Mouse (Mus musculus): ENCODE measurements around the gene Iqschfp. TPM values are rescaled to one million over a fixed set of nuclear protein-coding genes. Genes with fewer than 3 reads are reported as not detected.
A peak's percentile ranks its signal among the peaks of the same experiment; 100 is the strongest.

Gene Iqschfp
- polyA plus RNA-seq, 1 experiment from 2014 or later, result 2.5 TPM

DNA sequence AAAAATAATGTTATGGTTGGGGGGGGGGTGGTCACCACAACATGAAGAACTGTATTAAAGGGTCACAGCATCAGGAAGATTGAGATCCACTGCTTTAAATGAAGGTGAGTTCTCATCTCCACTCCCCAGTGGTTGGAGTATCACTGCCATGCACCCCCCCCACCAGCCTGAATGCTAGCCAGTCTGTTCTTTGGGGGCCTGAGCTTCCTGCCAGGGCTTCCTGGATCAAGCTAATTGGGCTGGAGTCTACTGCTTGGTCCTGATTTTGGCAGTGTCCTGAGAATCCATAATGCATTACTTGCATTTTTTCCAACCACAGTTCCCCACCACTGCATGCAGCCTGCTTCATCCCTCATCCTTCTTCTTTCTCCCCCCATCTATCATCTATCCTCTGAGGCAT is 68.7 kb downstream of the Iqschfp start:
- Histone ChIP-seq H3K9ac (no peak overlapping the region), H3K4me1 (peaks cover 20% of the 10 kb centered on the region), H3K9me3 (no peaks in the 10 kb centered on the region), H3K4me3 (replicated peaks) (no peak overlapping the region), H3K27ac (no peak overlapping the region), H3K4me2 (no peak overlapping the region), H3K27me3 (peaks cover 20% of the 10 kb centered on the region; the same call in 1 of the 2 replicates), H3K36me3 (replicated peaks) (no peaks in the 10 kb centered on the region)
- ATAC-seq (ENCODE audit: low FRiP score), result no peak

GRCm38 (mm10) chr3:67961934-67962639 is 70.1 kb downstream of the Iqschfp start:
- Histone ChIP-seq H3K36me3 (replicated peaks) (no peaks in the 10 kb centered on the region), H3K9ac (no peak overlapping the region), H3K4me1 (peaks cover 20% of the 10 kb centered on the region), H3K27ac (no peak overlapping the region), H3K27me3 (peaks cover 20% of the 10 kb centered on the region; the same call in 1 of the 2 replicates), H3K9me3 (no peaks in the 10 kb centered on the region), H3K4me3 (replicated peaks) (no peak overlapping the region), H3K4me2 (no peak overlapping the region)
- no peak for ATAC-seq (ENCODE audit: low FRiP score)
- 94% methylated on average over 6 of the region's 6 CpGs for WGBS

- no peak overlapping the region for H3K9ac ChIP-seq
- no peak overlapping the region for H3K27ac ChIP-seq
- no peak overlapping the region for H3K4me2 ChIP-seq
- no peak overlapping the region for H3K4me3 ChIP-seq (replicated peaks)
- H3K4me1 ChIP-seq, result peaks cover 5% of the 10 kb centered on the region
- no peaks in the 10 kb centered on the region for H3K36me3 ChIP-seq (replicated peaks)
- 0 out of 2 replicates have a peak, but pooled peaks cover 8% of the 10 kb centered on the region for H3K9me3 ChIP-seq
- 83% methylated on average over 2 of the region's 2 CpGs for WGBS
- no peaks in the 10 kb centered on the region for H3K27me3 ChIP-seq
- ATAC-seq (ENCODE audit: low FRiP score), result no peak
Measured at GRCm38 (mm10) chr3:67974340-67974998, 82.4 kb downstream of the Iqschfp start.

GRCm38 (mm10) chr3:67980006-67980405 is 88.0 kb downstream of the Iqschfp start:
- no peak for ATAC-seq (ENCODE audit: low FRiP score)
- H3K27me3 ChIP-seq, result no peaks in the 10 kb centered on the region
- no peak overlapping the region for H3K4me3 ChIP-seq (replicated peaks)
- WGBS, result 82% methylated on average over 1 of the region's 1 CpGs
- no peak overlapping the region for H3K27ac ChIP-seq
- H3K36me3 ChIP-seq (replicated peaks), result no peaks in the 10 kb centered on the region
- H3K4me1 ChIP-seq, result peaks cover 6% of the 10 kb centered on the region; the same call in 1 of the 2 replicates
- H3K4me2 ChIP-seq, result no peak overlapping the region
- no peak overlapping the region for H3K9ac ChIP-seq
- H3K9me3 ChIP-seq, result no peaks in the 10 kb centered on the region

DNA sequence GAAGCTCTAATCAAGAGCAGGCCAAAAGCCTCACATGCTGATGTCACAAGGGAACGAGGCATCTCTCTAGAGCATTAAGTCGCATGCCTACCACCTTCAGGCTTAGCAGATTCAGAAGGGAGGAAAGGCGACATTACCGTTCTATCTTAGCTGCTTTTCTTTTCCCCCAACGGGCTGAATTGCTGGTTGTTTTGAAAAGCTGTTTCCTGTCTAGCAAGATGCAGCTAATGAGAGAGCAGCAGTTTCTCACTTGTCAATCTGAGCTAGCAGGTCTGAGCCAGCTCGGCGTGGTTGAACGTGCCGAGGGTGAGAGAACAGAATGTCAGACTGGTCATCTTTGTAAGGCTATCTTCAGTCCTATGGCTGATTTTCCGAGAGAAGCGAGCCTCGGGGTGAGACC is 91.3 kb downstream of the Iqschfp start:
- 49% methylated on average over 12 of the region's 12 CpGs for WGBS
- H3K9me3 ChIP-seq, result no peaks in the 10 kb centered on the region
- no peak overlapping the region for H3K4me3 ChIP-seq (replicated peaks)
- no peak overlapping the region for H3K9ac ChIP-seq
- H3K27me3 ChIP-seq, result no peaks in the 10 kb centered on the region
- peaks cover 5% of the 10 kb centered on the region; the same call in 1 of the 2 replicates for H3K4me1 ChIP-seq
- peak; percentile 53; the same call in 1 of the 2 replicates for ATAC-seq (ENCODE audit: low FRiP score)
- H3K4me2 ChIP-seq, result no peak overlapping the region
- H3K27ac ChIP-seq, result 0 out of 2 replicates have a peak overlapping the region, but pooled peaks have one; percentile 25
- no peaks in the 10 kb centered on the region for H3K36me3 ChIP-seq (replicated peaks)

DNA sequence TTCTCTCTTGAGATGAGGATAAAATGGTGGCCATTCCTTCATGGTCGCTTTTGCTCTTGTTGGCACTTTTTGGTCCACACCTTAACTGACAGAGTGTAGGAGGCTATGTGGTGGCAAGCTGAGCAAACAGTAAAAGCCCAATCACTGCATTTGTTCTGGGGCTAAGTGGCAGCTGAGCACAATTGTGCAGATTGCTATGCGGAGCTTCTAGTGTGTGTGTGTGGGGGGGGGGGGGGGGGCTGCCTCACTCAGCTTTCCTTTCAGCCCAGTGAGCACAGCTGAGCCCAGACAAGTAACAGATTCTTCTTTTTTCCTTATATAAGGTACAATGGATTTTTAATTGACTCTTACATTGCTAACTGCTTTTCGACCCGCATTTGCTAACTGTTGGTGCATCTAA is 110.4 kb downstream of the Iqschfp start:
- no peaks in the 10 kb centered on the region for H3K36me3 ChIP-seq (replicated peaks)
- no peaks in the 10 kb centered on the region for H3K27me3 ChIP-seq
- no peaks in the 10 kb centered on the region for H3K4me1 ChIP-seq
- H3K4me2 ChIP-seq, result no peak overlapping the region
- ATAC-seq (ENCODE audit: low FRiP score), result 0 out of 2 replicates have a peak, but pooled peaks have one; percentile 49
- H3K27ac ChIP-seq, result no peak overlapping the region
- no peaks in the 10 kb centered on the region for H3K9me3 ChIP-seq
- WGBS, result 56% methylated on average over 4 of the region's 4 CpGs
- H3K9ac ChIP-seq, result no peak overlapping the region
- H3K4me3 ChIP-seq (replicated peaks), result no peak overlapping the region

DNA sequence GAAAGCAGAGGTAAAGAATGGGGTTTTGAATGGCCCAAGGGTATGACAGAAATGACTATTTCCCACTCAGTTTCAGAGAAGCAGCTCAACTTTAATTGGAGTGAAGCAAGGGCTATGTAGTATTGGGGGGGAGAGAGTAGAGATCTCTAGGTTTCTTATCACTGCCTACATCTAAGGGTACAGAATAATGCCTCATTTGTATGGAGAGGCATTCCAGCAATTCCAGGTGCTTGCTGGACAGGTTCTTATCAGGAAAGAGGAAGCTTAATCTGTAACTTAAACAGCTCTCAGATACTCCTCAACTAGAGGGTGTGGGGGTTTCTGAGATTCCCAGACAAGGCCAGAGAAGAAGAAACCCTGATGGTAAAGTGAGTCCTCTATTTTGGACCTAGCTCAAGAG is 120.3 kb downstream of the Iqschfp start:
- Histone ChIP-seq H3K27me3 (no peaks in the 10 kb centered on the region), H3K27ac (no peak overlapping the region), H3K9ac (no peak overlapping the region), H3K36me3 (replicated peaks) (no peaks in the 10 kb centered on the region), H3K4me2 (no peak overlapping the region), H3K4me3 (replicated peaks) (no peak overlapping the region), H3K4me1 (0 out of 2 replicates have a peak, but pooled peaks cover 5% of the 10 kb centered on the region), H3K9me3 (no peaks in the 10 kb centered on the region)
- no peak for ATAC-seq (ENCODE audit: low FRiP score)

GRCm38 (mm10) chr3:68015786-68016185 is 123.8 kb downstream of the Iqschfp start:
- H3K4me1 ChIP-seq, result peaks cover 11% of the 10 kb centered on the region; the same call in 1 of the 2 replicates
- H3K27ac ChIP-seq, result no peak overlapping the region
- WGBS, result 20% methylated on average over 1 of the region's 1 CpGs
- H3K36me3 ChIP-seq (replicated peaks), result no peaks in the 10 kb centered on the region
- no peak overlapping the region for H3K9ac ChIP-seq
- H3K9me3 ChIP-seq, result no peaks in the 10 kb centered on the region
- no peak overlapping the region for H3K4me2 ChIP-seq
- H3K27me3 ChIP-seq, result no peaks in the 10 kb centered on the region
- no peak overlapping the region for H3K4me3 ChIP-seq (replicated peaks)
- peak; percentile 60; the same call in 1 of the 2 replicates for ATAC-seq (ENCODE audit: low FRiP score)

DNA sequence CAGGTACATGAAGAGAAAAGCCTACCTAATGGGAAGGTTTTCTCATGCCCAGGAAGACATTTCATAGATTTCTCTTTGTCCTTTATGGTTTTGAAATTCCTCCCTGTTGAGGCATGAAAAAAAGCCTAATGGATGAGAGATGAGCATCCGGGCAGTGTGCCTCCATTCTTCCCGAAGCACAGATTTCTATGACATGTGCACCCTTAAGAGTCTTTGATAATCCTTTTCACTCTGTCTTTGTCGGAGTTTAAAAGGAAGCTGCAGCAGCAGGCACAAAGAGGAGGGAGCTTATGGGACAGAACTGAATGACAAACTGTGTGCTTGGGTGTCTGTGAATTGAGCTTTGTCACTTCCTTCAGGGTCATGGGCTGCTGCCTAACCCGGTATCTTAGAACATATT is 127.4 kb downstream of the Iqschfp start:
- Histone ChIP-seq H3K27me3 (no peaks in the 10 kb centered on the region), H3K4me2 (no peak overlapping the region), H3K4me1 (peaks cover 11% of the 10 kb centered on the region; the same call in 1 of the 2 replicates), H3K9me3 (no peaks in the 10 kb centered on the region), H3K4me3 (replicated peaks) (no peak overlapping the region), H3K27ac (no peak overlapping the region), H3K9ac (no peak overlapping the region), H3K36me3 (replicated peaks) (no peaks in the 10 kb centered on the region)
- ATAC-seq (ENCODE audit: low FRiP score), result no peak
- WGBS, result 19% methylated on average over 4 of the region's 4 CpGs

DNA sequence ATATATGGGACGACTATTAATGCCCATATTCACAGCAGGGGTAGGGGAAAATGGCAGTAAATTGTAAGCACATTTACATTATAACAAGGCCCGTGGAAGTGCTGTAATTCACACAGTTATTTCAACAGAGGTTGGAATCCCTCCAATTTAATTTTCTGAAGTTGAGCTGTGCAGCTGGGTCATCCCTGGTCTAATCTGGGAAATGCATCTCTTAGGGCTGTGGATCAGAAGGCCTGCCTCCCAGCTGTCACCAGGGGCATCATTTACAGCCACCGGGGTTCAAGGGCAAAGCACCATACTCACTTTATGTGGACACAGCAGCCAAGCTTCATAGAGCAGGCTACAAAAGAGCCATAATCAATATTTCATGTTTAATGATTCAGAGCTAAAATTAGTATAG is 144.1 kb downstream of the Iqschfp start:
- Histone ChIP-seq H3K9me3 (no peaks in the 10 kb centered on the region), H3K36me3 (replicated peaks) (no peaks in the 10 kb centered on the region), H3K9ac (no peak overlapping the region), H3K4me1 (no peaks in the 10 kb centered on the region), H3K4me3 (replicated peaks) (no peak overlapping the region), H3K27ac (no peak overlapping the region), H3K27me3 (no peaks in the 10 kb centered on the region), H3K4me2 (no peak overlapping the region)
- ATAC-seq (ENCODE audit: low FRiP score), result peak; percentile 64
- WGBS, result 56% methylated on average over 3 of the region's 3 CpGs

GRCm38 (mm10) chr3:68042951-68043350 is 150.9 kb downstream of the Iqschfp start:
- Histone ChIP-seq H3K9me3 (no peaks in the 10 kb centered on the region), H3K27ac (no peak overlapping the region), H3K4me2 (no peak overlapping the region), H3K4me3 (replicated peaks) (no peak overlapping the region), H3K27me3 (0 out of 2 replicates have a peak, but pooled peaks cover 5% of the 10 kb centered on the region), H3K4me1 (no peaks in the 10 kb centered on the region), H3K9ac (no peak overlapping the region), H3K36me3 (replicated peaks) (no peaks in the 10 kb centered on the region)
- 89% methylated on average over 2 of the region's 2 CpGs for WGBS
- ATAC-seq (ENCODE audit: low FRiP score), result no peak

- peak; percentile 81 for ATAC-seq (ENCODE audit: low FRiP score)
- no peaks in the 10 kb centered on the region for H3K9me3 ChIP-seq
- 50% methylated on average over 9 of the region's 9 CpGs for WGBS
- no peak overlapping the region for H3K9ac ChIP-seq
- no peak overlapping the region for H3K27ac ChIP-seq
- no peaks in the 10 kb centered on the region for H3K36me3 ChIP-seq (replicated peaks)
- no peak overlapping the region for H3K4me3 ChIP-seq (replicated peaks)
- peaks cover 5% of the 10 kb centered on the region; the same call in 1 of the 2 replicates for H3K27me3 ChIP-seq
- no peaks in the 10 kb centered on the region for H3K4me1 ChIP-seq
- H3K4me2 ChIP-seq, result no peak overlapping the region
Measured at GRCm38 (mm10) chr3:68045475-68046416, 153.7 kb downstream of the Iqschfp start.
